Mouse (Mus musculus) monocyte, adult 5-6 weeks (primary cell): ENCODE results near the gene Stat6. TPM values are rescaled to one million over a fixed set of nuclear protein-coding genes. Genes with fewer than 3 reads are reported as not detected.

Experiments used
- ATAC-seq: fragments of 153-309, 156-312 bp; replicated peaks from 2 replicates; pipeline ENCODE4 v1.8.0; 2017; ENCODE audit warnings: mild to moderate bottlenecking; ENCODE audit not compliant: low TSS enrichment, insufficient number of reproducible peaks, severe bottlenecking, poor library complexity, low FRiP score
- total RNA-seq: library from RNA; stranded (forward); fragments of 200-1000, 200-491, 200-594 nt; gene quantifications from 3 replicates; pipeline ENCODE4 v1.2.3, GENCODE M21; 2017

Stat6 gene
- total RNA-seq, 1 experiment from 2014 or later, result 171 TPM

- ATAC-seq, result no peak
These were observed 48.3 kb downstream of the Stat6 start for GRCm38 (mm10) chr10:127691053-127691452.

GRCm38 (mm10) chr10:127694636-127695035 lies 51.9 kb downstream of the Stat6 start:
- ATAC-seq, result 0 out of 2 replicates have a peak, but pooled peaks have one; percentile 64

GRCm38 (mm10) chr10:127695775-127696174 lies 53.0 kb downstream of the Stat6 start:
- ATAC-seq, result no peak

GRCm38 (mm10) chr10:127698966-127699365 lies 56.2 kb downstream of the Stat6 start:
- no peak for ATAC-seq

- ATAC-seq, result no peak
These were observed 60.5 kb downstream of the Stat6 start for GRCm38 (mm10) chr10:127703299-127703698.

DNA sequence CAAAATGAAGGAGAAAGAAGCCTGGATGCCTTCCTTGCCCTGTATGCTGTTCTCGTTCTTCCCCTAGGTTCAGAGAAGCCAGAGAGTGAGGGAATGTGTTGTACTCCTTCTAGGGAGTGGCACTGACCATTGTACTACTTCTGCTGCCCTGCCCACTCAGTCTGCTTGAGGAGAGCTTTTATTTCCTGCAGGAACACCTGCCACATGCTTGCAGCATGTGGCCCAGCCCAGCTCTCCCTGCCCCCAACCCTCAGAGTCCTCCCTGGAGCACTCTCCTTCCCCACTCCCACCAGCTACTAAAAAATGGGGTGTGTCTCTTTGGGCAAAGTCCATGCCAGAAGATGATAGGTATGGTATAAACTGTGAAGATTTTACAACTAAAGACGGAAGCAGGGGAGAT lies 61.5 kb downstream of the Stat6 start:
- ATAC-seq, result no peak

- ATAC-seq, result no peak
These were observed 62.0 kb downstream of the Stat6 start, which contains the start of gene Myo1a for GRCm38 (mm10) chr10:127704766-127705220. TSS of gene Myo1a (plus strand) at chr10:127705170.

- ATAC-seq, result no peak
These were observed 63.0 kb downstream of the Stat6 start for GRCm38 (mm10) chr10:127705783-127706182.

DNA sequence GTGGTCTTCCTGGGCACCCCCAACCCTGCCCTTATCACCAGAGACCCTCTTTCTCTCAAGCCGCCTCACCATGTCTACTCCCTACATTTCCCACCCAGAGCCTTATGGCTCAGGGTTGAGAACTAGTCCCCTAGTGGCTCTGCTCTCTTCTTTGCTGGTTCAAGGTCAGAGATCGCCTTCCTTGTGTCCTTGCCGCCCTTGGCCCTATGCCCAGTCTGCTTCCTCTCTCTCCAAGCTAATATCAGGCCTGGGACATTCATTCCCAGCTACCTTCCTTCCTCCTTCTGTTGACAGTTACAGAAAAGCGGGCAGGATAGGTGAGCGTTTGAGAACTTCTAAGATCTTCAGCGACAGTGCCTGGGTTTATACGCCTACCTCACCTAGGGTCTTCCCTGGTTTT lies 64.9 kb downstream of the Stat6 start:
- no peak for ATAC-seq

DNA sequence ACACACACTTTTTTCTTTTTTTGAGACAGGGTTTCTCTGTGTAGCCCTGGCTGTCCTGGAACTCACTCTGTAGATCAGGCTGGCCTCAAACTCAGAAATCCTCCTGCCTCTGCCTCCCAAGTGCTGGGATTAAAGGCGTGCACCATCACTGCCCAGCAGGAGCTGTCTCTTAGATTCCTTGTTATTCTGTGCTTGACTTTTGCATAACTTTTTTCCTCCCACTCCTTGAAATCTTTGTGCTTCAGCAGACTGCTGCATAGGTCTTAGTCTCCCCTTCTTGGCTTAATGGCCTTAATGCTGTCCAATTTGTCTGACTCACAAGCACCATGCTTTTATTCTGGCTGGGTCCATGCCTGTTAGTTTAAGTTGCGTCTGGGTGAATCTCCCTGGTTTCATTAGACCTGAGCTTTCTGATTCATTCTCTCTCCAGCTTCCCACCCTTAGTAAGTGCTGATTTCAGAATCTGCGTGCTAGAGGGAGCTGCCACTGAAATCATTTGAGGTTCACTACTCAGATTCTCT lies 66.1 kb downstream of the Stat6 start:
- ATAC-seq, result no peak

DNA sequence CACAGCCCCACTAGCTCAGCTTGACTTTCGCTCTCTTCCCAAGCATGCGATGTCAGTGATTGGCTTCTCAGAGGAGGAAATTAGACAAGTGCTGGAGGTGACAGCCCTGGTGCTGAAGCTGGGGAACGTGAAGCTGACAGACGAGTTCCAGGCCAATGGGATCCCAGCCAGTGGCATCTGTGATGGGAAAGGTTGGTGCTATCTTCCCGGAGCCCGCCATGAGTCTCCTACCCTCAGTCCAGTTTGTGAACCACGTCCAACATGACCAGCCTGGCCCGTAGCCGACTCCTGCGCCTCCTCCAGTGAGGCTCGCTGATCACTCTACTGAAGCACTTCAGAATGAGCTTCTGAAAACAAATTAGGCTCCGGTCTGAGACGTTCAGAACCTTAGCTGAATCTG lies 67.5 kb downstream of the Stat6 start:
- no peak for ATAC-seq

Other genes with a start within 250 kb of the Stat6 start
- gene Stac3, start 141.3 kb upstream of the Stat6 start, total RNA-seq, result 0.32 to 9.8 TPM (median 1.4 TPM) in 3 replicates
- not detected in 3 replicates for gene Ndufa4l2, start 128.0 kb upstream of the Stat6 start, total RNA-seq
- gene Shmt2, start 120.5 kb upstream of the Stat6 start, total RNA-seq, result 7.9 to 28.8 TPM (median 11.5 TPM) in 3 replicates
- gene Nxph4, start 108.4 kb upstream of the Stat6 start, total RNA-seq, result not detected in 3 replicates
- 147 to 219 TPM (median 171 TPM) in 3 replicates for gene Lrp1, start 21.8 kb upstream of the Stat6 start, total RNA-seq
- 16.1 to 28.4 TPM (median 17.2 TPM) in 3 replicates for gene Nemp1, start 23.9 kb downstream of the Stat6 start, total RNA-seq
- gene Nab2, start 25.6 kb downstream of the Stat6 start, total RNA-seq, result 12.6 to 35.9 TPM (median 17.8 TPM) in 3 replicates
- 1.6 TPM in 1 of 3 replicates, not detected in the others for gene Myo1a, start 62.2 kb downstream of the Stat6 start, total RNA-seq
- gene Tac2, start 81.5 kb downstream of the Stat6 start, total RNA-seq, result not detected in 3 replicates
- gene Zbtb39, start 96.6 kb downstream of the Stat6 start, total RNA-seq, result 4.8 to 9.7 TPM (median 6.3 TPM) in 3 replicates
- gene Gpr182, start 108.7 kb downstream of the Stat6 start, total RNA-seq, result not detected in 3 replicates
- gene Rdh1, start 116.7 kb downstream of the Stat6 start, total RNA-seq, result not detected in 3 replicates
- gene Rdh16f1, start 116.8 kb downstream of the Stat6 start, total RNA-seq, result not detected in 3 replicates
- 0.19 to 1.2 TPM (median 1.0 TPM) in 3 replicates for gene Rdh9, start 133.4 kb downstream of the Stat6 start, total RNA-seq
- gene Rdh16, start 158.2 kb downstream of the Stat6 start, total RNA-seq, result not detected in 3 replicates
- gene Rdh19, start 206.9 kb downstream of the Stat6 start, total RNA-seq, result not detected in 3 replicates
- gene Rdh16f2, start 223.5 kb downstream of the Stat6 start, total RNA-seq, result not detected in 3 replicates
- not detected in 3 replicates for gene Rdh7, start 245.8 kb downstream of the Stat6 start, total RNA-seq